Mouse (Mus musculus) embryo, embryonic 10.5 days (tissue): ENCODE measurements around the gene Dennd4a.

Source experiments
- DNase-seq: peaks from one replicate; pipeline ENCODE4 v3.0.0-alpha.2; 2015; ENCODE audit warnings: low spot score

Dennd4a gene

GRCm38 (mm10) chr9:64810822-64811537, at the start of gene Dennd4a:
Dennd4a (plus strand) TSS chr9:64811340.
- peak; percentile 99 for DNase-seq

- no peak for DNase-seq
Measured at GRCm38 (mm10) chr9:64764824-64765223, 46.3 kb upstream of the Dennd4a start.

- DNase-seq = no peak
Measured at GRCm38 (mm10) chr9:64766136-64766535, 45.0 kb upstream of the Dennd4a start.

GRCm38 (mm10) chr9:64767796-64768195, 43.3 kb upstream of the Dennd4a start:
- DNase-seq = no peak

DNA sequence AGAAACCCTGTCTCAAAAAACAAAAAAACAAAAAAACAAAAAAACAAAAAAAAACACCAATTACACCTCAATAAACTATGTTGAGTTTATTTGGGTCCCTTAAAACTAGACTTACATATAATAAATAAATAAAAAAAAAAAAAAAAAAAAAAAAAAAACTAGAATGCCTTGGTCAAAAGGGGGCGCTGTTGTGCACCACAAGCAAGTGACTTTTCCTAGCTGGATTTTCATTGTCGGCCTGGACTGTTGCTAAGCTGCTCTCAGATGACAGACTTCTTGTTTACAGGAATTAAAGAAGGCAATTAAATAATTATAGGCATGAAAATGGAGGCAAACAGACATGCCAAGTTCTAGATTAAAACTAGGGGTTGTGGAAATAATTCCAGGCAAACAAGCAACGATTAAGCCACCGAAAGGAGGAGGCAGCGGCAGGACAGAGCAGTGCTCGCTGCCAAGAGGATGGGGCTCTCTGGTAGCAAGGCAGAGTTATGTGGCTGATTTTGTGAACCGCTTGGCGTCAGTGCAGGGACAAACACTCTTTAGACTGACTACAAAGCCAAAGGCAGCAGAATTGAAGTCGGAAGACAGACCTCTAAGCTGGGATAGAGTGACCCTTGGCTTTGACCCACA, 42.0 kb upstream of the Dennd4a start:
- peak; percentile 64 for DNase-seq

DNA sequence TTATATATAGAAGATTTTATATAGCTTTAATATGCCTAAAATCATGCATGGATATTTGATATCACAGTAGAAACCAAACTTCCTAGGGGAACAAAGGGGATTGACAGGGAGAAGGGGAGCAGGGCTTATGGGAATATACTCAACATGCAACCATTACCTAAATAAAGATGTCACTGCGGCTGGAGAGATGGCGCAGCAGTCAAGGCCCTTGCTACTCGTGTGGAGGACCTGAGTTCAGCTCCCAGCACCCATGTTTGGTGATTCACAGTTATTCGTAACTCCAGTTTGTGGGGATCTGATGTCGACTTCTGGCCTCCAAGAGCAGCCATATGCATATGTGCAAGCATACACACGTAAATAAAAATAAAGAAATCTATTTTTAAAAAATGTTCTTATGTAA, 41.2 kb upstream of the Dennd4a start:
- no peak for DNase-seq

DNA sequence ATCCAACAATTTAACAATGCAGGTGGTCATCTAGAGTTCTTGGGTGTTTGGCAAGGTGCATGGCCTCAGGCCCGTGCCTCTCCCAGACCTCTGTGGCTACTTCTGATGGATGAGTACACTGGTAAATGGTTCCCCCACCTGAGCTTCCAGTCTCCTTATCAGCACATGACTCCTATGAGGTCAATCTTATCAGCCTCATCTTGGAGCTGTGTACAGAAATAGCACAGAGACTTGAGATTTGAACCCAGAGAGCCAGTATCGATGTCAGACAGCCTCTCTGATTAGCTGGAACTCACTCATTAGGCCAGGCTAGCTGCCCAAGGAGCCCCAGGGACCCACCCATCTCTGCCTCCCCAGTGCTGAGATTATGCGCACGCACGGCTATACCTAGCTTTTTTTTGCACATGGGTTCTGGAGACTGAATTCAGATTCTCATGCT, 40.7 kb upstream of the Dennd4a start:
- DNase-seq = no peak

DNA sequence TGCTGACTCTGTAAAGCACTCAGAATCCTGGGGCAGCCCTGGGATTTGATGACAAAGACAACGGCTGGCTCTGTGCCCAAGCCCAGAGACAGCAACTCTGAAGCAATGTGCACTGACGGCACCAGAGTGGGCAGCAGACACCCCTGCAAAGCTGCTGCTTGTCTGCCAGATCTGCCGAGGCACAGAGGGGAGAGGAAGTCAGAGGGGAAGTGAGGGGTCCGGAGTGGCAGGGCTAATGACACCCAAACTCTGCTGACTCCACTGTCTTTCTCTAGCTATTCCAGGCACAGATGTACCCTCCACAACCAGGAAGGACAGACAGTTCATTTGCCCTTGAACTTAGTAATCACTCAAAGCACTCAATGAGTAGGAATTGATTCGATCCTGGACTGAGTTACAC, 39.9 kb upstream of the Dennd4a start:
- no peak for DNase-seq

DNA sequence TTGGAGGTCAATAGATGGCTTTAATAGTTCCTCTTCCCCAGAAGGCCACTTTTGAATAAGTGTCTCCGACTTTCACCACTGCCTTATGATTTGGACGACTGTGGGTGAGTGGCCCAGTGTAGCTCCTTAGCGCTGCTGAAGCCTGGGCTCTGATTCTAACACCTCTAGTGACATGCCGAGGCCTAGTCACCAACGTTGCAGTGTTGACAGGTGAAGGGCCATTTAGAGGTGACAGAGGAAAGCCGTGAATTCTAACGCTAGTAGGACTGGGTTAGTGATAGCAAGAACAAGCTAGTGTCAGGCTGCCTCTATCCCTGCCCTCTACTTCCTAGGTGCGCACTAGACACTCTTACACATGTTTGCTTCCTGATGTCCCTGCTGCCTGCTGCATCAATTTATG, 37.9 kb upstream of the Dennd4a start:
- DNase-seq = no peak

- DNase-seq = no peak
Measured at GRCm38 (mm10) chr9:64773936-64774335, 37.2 kb upstream of the Dennd4a start.

GRCm38 (mm10) chr9:64774411-64774811, 36.7 kb upstream of the Dennd4a start:
- DNase-seq = peak; percentile 26

DNA sequence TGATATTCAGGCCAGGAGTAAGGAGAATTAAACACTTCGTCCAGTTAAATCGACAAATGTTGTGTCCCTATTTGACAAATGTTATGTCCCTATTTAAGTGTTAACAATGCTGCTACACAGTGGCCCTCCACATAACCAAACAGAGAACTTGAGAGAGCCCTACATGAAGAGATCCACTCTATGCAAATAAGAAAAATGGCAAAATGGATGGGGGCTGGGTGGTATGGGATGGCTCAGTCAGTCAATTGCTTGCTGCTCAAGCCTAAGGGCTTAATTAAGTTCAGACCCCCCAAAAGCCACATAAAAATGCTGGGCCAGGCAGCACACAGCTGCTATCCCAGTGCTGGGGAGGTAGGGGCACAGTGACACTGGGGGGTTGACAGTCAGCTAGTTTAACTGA, 36.3 kb upstream of the Dennd4a start:
- no peak for DNase-seq

DNA sequence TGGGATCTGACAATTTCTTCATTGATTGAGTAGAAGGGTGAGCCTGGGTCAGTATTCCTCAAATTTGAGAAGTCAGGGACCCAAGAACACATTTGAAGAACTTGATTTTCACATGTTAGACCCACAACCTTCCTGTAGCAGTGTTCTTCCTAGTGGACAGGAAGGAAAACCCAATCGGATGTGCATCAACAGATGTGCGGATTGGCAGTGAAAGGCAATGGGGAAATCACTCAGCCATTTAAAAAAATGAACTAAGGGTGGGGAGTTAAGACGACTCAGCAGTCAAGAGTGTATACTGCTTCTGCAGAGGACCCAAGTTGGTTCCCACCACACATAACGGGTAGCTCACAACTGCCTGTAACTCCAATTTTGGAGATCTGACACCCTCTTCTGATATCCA, 35.6 kb upstream of the Dennd4a start:
- no peak for DNase-seq

DNA sequence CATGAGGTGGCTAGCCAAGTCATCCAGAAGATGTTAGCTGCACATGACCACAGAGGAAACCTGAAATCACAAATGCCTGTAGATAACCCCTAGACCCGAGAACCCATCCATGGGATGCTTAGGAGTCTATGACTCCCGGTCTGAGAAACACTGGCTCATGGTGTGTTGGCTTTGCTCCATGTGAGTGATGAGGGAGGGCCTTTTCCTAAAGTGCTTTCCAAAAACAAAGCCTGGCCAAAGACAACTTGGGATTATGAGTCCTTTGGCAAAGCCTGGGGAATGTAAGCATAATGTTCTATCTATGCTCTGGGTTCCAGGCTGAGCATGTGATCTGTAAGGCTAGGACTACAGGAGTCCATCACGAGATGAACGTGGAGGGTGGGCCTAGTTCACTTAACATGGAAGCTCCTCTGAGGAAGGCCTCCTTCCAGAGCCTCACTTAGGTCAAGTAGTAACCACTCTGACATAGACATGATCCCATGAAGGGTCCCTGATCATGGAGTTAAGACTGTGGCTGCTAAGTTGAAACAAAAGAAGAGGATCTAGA, 33.6 kb upstream of the Dennd4a start:
- DNase-seq = no peak

DNA sequence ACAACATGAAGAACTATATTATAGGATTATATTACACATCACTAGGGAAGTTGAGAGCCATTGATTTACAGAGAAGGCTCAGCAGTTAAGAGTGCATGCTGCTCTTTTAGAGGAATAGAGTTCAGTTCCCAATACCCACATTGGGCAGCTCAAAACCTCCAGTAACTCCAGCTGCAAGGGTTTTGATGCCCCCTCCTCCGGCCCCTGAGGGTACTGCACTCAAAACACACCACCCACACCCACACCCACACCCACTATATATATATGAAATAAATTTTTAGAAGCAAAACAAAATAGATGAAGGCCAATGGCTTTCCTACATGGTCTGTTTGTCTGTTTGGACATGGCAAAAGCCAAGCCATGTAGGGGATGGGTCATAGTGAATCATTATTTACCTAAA, 33.0 kb upstream of the Dennd4a start:
- no peak for DNase-seq

- peak; percentile 72 for DNase-seq
Measured at GRCm38 (mm10) chr9:64779628-64780027, 31.5 kb upstream of the Dennd4a start.

DNA sequence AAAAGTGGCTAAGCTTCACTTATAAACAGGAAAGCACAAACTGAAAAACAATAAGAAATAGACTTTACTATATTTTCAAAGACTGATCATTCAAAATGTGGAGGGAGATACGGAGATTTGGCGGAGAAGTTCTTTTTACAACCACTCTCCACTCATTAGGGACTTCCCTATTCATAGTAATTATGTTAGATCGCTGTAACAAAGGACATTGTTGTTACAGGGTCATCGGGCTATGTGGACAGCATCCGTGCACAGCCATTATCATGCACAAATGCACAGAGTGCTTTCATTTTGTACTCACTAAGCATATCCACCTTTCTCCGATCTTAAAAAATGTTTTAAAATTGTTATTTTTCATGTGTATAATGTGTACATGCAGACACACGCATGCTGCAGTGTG, 27.6 kb upstream of the Dennd4a start:
- no peak for DNase-seq

DNA sequence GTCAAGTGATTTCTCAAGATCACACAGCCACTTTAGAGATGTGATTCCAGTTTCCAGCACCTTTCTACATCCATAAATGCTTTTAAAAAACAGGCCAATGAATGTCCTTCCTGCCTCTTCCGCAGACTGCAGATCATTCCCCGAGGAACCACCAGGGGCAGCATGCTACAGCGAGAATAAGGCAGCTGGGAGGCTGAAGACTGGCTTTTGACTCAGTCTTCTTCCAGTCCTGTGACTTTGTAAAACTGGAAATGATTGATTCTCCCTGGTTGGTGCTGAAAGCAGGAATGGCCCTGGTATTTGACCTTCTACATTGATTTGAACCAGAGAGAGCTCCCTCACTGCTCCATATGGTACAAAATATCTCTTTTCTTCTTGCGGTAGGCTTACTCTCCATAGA, 26.3 kb upstream of the Dennd4a start:
- DNase-seq = peak; percentile 79

GRCm38 (mm10) chr9:64786216-64786905, 24.8 kb upstream of the Dennd4a start:
- no peak for DNase-seq

GRCm38 (mm10) chr9:64788070-64788469, 23.1 kb upstream of the Dennd4a start:
- no peak for DNase-seq

DNA sequence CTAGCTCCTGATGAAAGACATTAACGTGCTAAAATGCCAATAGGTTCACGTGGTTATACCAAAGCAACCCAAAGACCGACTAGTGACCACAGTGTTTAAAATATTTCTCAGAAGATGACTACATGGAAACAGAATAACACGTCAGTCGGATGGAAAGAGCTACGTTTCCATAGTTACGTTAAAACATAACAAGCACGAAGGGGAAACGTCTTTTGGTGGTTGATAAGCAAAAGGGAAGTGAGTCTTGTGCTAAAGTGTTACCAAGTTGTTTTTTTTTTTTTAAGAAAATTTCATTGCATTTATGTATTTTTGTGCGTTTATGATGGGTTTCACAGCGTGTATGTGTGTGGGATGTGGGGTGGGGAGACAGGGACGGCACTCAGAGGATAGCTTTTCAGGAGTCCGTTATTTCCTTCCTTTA, 21.8 kb upstream of the Dennd4a start:
- no peak for DNase-seq

GRCm38 (mm10) chr9:64789887-64790400, 21.2 kb upstream of the Dennd4a start:
- DNase-seq = no peak
